Mouse (Mus musculus): ENCODE results near the gene Mrps33.

Gene Mrps33

DNA sequence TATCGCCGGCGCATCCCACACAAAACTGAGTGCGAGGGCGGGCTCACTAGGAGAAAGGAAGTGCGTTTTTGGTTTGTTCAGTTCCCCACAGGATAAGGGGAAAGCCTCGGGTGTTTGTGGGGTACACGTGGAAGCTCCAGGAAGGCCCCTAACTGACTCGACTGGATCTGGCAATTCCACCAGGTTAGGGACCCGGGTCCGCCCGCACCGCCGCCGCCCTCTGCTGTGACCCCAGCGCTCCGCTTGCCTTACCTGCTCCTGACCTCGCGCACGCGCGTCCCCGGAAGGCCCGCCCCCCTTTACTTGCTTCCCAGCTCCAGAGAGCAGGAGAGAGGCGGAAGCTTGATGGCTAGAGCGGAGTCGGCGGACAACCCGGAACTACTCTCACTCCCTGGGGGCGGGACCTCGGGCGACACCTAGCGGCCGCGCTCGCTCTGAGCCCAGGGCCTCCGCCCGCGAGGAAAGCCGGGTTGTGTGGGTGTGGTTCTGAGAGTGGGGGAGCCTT lies at the start of gene Mrps33:
Mrps33 (minus strand) TSS at position 377 of the 505 bp plus-strand sequence.
- DNase-seq (ENCODE audit: low spot score): peak; percentile 94

DNA sequence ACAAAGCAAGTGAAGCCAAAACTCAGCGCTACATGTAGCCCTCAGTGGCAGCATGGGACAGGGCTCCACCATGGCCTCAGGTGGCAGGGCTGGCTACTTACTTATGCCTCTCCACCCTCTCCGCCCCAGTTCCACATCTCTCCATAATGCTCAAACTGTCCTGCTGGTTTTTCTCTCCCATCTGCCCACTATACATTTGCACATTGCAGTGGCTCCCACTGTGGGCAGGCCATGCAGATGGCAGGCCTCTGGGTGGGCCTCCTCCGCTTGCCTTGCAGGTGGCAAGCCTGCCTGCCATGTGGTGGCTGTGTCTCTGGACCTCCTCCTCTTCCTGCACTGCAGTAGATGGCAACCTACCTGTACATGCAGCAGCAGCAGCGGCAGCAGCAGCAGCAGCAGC lies 38.9 kb upstream of the Mrps33 start:
- DNase-seq (ENCODE audit: low spot score): no peak

DNA sequence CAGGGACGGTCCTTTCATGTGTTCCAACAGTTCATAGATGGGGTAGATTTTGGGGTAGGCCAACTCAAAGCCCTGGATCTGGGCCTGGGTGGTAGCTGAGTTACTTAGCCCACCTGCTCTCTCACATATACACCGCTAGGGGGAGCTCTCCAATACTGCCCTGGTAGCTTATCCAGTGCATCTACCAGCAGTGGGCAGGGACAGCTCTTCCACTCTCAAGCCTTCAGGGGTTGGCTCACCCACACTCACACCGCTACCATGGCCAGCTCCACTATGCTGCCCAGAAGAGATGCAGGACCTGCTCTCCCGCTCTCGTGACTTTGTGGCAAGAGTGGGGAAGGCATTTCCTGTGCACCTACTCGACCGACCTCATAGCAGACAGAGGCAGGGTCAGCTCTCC lies 38.0 kb upstream of the Mrps33 start:
- no peak for DNase-seq (ENCODE audit: low spot score)

DNA sequence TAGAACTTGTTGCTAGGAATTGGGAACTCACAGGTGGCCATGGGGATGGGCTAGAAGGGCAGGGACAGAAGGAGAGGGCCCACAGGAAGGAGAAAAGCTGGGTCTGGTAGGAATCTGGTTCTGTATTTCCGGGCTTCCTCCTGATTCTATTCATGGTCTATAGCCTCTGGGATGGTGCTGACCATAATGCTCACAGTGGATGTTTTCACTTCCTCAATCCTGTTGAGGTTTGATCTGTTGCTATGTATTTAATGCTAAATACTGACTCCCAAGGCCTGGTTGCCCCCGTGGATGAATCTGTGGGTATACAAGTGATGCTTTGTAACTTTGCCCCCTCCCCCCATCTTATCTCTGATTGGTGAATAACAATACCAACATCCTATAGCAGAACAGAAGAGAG lies 36.8 kb upstream of the Mrps33 start:
- no peak for DNase-seq (ENCODE audit: low spot score)

DNA sequence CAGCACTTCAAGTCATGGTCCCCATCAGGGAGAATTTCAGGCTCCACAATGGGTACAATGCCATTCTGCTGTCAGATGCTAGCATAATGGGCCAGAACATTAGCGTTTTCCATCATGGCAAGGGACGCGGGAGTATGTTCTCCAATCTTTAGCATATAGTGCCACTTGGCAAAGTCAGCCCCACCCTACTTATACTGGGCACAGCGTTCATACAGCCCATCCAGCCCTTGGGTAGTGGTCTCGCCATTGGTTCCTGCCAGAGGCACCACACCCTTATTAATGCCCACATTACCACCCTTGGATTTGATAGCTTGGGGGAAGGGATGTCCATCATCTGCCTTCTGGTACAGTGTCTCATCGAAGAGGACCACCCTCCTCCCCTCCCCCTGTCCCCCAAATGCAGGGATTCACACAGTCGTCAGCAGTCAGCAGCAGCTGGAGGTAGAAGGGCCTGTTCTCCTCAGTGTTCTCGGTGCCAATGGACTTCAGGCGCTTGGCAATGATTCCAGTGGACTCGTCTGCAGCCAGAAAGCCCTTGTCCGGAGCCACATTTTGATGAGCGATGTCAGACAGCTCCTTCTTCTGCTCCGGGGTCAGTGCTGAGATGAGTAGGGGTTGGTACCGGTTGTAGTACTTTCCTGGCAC lies 33.0 kb upstream of the Mrps33 start:
- DNase-seq (ENCODE audit: low spot score): no peak

DNA sequence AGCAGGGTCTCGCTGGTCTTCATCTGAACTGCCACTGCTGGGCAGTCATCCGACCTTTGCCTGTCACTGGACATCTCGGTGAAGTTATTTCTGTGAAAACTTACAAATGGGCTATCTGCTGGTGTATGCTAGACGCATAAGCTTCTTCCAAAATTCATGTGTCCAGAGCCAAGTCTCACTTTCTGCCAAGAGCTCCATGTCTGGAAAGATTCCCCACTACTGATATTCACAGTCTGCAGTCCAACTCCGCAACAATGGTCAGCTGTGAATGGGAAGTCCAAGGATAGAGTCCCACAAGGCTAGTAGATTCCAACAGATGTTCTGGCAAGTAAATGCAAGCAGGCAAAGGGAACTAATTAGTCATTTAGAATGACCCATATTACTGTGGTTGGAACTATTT lies 17.9 kb upstream of the Mrps33 start:
- no peak for DNase-seq (ENCODE audit: low spot score)

DNA sequence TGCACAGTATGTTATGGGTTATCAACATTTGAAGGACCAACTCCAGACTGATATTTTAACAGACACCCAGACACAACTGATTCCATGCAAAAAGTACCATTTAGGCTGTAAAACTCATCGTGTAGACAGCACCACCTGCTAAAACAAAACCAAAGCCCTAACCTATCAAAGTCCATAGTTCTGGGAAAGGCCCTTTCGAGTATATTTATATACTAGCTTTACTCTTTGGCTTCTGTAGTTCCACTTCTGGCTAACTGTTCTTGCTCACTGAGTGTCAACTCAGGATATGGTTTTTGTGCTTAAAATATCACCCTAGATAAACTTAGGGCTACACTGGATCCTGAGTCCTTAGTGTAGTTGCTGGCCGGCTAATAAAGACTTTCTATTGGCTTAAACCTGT lies 10.5 kb upstream of the Mrps33 start:
- DNase-seq (ENCODE audit: low spot score): no peak

DNA sequence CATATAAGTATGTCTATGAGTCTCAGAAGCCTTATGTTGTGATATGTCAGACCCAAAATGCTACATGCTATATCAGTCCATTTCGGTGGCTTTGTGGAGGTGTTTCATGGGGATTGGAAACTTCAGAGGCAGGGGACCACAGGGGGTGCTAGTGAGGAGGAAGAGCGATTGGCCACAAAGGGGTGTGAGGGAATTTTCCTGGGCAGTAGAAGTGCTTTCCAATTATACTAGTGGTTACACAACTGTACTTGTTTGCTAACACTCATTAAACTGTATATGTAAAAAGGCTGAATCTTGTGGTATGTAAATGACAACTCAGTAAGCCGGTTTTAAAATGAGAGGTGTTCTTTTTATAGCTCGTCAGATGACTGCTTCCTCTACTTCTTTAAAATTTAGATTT lies 8.1 kb upstream of the Mrps33 start:
- DNase-seq (ENCODE audit: low spot score): no peak

DNA sequence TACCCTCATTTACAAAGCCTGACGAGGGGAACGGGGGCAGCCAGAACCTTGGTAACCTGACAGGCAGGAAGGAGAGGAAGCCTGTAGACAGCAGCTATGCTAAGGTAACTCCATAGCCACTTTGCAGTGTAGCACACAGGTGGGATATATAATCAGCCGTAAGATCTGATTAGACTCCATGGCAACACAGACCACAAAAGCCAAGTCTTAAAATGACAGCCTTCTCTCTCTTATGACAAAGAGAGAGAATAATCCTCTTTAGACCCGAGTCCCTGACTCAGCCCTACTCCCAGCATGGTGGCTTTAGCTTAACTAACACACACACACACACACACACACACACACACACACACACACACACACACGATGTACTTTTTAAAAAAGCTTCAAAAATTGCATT lies 2.3 kb downstream of the Mrps33 start:
- DNase-seq (ENCODE audit: low spot score): no peak

DNA sequence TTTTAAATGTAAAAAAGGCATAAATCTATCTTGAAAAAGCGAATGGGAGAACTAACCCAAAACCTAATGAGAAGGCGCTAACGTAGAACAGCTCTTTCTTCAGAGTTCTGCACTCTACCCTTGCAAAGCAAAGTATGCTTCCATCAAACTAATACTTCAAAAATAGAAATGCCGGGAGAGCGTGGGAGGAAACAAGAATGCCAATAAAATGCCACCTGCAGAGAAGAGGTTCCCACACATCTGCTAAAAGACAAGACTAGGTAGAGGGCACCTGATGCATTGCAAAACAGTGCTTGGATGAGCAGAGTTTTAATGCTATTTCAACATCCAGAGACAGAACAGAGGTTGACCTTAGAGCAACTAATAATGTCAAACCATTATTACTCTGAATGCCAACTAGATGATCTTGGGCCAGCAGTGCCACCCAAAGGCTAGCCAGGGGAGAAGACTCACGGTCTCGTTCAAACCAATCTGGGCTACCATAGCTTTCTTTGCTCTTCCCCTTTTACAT lies 3.7 kb downstream of the Mrps33 start:
- no peak for DNase-seq (ENCODE audit: low spot score)

DNA sequence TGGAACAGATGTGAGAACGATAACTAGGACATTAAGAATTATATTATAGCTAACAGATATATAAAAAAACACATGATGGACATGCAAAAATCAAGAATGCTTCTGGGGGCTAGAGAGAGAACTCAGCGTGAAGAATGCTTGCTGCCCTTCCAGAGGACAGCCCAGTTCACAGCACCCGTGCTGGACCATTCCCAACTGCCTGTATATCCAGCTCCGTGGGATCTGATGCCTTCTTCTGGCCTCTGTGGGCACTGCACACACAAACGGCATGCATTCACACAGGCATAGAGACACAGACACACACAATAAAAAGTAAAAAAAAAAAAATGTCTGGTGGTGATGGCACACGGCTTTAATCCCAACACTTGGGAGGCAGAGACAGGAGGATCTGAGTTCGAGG lies 4.5 kb downstream of the Mrps33 start:
- no peak for DNase-seq (ENCODE audit: low spot score)

DNA sequence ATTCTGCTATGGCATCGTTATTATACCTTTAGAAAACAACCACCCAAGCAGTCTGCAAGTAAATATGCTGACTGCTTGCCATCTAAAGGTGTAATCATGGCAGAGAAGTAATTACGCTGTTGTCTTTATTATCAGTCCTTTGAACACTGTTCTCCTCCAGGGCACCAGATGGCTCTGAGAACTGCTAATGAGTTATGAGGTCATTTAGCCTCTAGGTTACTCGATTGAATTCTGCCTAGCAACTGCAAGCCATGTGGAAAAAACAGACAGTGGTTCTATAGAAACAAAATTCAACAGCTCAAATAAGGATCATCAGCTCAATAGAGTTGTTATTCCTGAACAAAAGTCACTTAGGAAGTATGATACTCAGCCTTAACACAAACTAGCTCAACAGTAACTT lies 4.9 kb downstream of the Mrps33 start:
- DNase-seq (ENCODE audit: low spot score): no peak

DNA sequence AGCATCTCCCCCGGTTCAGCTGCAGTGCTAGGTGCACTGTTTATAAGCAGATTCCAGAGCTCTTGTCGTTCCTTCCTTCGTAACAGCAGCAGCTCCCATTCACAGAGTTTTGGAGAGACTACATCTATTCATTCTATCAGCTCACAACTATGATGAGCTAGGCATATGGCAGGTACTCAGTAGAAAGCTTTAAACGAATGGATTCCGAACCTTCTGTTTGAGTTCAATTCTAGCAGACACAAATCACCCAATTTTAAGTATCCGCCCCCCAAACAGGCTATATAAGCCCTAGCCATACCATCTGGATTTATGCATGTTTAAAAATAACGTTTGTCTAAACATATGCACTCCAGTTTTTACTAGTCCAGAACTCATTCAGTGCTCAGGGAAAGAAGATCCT lies 9.8 kb downstream of the Mrps33 start:
- no peak for DNase-seq (ENCODE audit: low spot score)

DNA sequence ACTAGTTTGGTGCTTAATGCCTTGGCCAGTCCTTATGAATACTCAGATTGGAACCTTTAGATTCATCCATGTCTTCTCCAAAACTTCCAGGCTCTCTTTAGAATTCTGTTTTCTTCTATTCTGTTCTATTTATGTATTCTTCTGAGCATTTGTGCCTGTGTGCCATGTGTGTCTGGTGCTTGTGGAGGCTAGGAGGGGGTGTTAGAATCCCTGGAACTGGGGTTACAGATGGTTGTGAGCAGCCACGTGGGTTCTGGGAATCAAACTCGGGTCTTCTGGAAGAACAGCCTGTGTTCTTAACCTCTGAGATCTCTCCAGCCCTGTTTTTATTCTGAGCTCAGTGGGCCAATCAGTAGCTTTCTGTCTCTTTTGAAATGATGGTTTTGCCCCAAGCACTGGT lies 13.7 kb downstream of the Mrps33 start:
- DNase-seq (ENCODE audit: low spot score): no peak

DNA sequence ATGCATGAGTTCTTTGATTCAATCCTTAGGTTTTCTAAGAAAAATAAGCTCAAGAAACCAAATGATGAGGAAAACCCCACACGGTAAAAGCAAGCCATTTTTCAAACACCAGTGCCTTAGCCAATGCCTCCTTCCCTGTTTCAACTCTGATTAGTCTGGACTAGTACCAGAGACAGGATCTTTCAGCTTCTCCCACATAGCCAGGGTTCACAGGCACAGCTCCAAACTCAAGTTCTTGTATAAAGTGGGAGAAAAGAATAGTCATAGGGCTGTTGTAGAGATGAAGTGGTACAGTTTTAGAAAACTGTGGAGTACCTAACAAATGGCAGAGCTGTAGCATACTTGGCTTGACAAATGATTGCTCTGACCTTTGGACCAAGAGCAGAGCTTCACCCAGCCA lies 14.6 kb downstream of the Mrps33 start:
- no peak for DNase-seq (ENCODE audit: low spot score)

DNA sequence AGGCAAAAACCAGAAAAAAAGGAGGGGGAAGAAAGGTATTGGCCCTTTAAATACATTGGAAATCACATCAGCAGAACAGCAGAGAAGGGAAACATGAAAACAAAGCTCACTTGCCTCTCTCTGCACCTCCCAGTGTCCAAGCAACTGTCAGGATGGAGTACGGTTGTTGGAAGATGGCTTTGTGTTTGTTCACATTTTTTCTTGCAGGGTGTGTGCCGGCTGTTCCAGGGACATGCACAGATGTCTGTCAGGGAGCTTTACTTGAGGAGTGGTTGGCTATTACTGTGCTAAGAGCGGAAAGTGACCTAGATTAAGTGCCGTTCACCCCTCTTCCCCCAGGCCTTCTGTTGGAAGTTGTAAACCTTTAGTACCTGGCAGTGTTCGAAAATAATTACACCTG lies 19.0 kb downstream of the Mrps33 start:
- DNase-seq (ENCODE audit: low spot score): no peak

DNA sequence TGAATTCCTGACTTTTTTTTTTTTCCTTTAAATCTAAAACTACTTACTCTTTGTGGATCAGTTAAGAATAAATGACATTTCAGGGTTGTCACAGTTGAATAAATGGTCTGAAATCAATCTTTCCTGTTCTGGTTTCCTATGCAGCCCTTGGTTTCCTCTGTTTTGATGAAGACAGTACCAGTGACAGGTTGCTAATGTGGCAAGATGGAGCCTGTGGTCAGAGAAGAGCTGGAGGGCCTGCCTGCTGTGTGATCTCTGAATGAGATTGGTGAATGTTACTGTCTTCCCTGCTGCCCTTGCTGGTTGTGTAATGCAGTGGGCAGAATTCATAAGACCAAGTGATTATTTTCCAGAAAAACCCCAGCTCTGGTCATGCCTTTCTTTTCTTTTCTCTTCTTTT lies 22.4 kb downstream of the Mrps33 start:
- DNase-seq (ENCODE audit: low spot score): no peak

DNA sequence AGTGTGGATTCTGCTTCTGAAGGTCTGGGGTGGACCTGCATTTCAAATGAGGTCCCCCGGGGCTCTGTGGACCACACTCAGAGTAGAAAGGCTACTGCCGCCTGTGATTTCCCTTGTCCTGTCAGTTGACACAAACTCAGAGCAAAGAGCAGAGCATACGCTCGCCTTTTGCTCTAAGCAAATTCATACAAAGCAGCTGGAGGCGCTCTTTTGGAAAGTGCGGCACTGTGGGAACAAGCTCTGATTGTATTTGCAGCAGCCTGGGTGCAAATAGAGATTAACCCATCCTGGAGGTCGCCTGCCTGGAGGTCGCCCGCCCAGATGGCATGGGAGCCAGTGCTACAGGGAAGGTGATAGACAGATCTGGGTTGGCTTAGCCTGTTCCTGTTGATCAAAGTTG lies 23.0 kb downstream of the Mrps33 start:
- no peak for DNase-seq (ENCODE audit: low spot score)

DNA sequence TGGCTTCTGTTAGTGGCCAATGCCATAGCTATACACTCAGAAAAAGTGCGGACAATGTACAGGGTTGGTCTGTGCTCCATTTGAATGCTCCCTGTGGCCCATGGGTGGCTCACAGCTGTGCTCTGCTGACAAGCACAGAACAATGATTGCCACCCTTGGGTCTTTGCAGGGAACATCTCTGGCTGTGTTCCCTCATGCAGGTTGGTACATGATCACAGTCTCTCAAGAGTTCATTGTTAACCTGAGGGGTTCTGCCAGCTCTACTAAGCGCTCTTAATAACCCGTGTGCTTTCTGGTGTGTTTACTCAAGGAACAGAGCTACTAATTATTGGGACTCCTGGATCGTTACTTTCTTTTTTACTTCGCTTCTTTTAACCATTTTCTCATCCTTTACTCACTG lies 24.8 kb downstream of the Mrps33 start:
- DNase-seq (ENCODE audit: low spot score): no peak

DNA sequence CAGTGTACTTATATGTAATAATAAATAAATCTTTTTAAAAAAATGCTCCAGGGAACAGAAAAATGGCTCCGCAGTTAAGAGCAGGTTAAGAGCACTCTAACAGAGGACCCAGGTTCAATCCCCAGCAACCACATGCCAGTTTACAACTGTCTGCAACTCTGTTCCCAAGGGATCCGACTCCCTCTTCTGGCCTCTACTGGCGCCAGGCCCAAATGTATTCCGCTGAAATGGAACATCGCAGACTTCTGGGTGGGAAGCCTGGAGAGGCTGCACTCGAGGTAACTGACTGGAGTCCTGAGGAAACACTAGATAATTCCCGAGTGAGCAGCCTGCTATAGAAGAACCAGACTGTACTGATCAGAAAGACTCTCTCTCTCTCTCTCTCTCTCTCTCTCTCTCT lies 27.3 kb downstream of the Mrps33 start:
- no peak for DNase-seq (ENCODE audit: low spot score)

DNA sequence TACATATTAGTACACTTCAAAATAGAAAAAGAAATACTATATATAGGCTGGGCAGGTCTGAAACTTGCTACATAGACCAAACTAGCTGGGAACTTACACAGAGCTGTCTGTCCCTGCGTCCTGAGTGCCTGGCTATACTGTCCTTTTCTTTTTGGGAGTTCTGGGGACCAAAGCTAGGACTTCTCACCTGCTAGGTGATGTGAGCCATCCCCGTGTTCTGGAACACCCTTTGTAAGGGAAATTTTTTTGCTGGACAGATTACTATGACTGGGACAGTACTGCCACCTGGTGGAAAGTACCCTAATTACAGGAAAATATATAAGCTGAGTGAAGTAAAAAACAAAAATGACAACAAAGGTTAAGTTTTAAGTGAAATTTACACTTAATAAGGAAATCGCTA lies 28.2 kb downstream of the Mrps33 start:
- no peak for DNase-seq (ENCODE audit: low spot score)

DNA sequence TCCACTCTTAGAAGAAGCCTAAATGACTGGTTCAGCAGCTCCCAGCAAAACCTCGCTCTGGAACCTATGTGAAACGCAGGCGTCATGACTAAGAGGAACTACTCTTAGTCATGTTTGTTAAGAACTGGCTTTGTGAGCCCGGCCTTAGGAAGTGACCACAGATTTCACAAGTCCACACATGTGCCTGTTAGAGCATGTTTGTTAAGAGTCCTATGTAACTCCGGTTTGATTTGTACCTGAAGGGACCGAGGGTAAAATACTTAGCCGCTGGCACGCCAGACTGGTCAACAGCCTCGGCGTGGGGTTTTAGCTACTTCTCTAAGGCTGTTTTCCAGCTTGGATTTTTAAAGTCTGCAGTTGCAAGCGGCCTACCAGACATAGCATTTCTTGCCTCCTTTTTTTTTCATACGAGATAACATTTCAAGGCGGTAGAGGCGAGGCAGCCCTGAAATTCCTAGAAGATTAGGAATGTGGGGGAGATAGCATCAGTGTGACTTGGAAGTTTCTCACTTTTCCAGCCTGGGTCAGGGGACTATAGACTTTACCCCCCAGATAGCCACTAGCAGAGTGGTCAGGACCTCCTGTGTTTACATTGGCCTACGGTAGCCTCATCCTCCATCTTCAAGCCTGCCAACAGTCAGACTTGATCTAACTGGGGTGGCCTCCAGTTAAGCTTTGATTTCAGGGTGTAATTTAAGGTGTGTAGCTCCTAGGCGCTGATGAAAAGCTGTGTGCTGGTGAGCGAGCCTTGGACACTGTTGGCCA lies 28.8 kb downstream of the Mrps33 start:
- no peak for DNase-seq (ENCODE audit: low spot score)

DNA sequence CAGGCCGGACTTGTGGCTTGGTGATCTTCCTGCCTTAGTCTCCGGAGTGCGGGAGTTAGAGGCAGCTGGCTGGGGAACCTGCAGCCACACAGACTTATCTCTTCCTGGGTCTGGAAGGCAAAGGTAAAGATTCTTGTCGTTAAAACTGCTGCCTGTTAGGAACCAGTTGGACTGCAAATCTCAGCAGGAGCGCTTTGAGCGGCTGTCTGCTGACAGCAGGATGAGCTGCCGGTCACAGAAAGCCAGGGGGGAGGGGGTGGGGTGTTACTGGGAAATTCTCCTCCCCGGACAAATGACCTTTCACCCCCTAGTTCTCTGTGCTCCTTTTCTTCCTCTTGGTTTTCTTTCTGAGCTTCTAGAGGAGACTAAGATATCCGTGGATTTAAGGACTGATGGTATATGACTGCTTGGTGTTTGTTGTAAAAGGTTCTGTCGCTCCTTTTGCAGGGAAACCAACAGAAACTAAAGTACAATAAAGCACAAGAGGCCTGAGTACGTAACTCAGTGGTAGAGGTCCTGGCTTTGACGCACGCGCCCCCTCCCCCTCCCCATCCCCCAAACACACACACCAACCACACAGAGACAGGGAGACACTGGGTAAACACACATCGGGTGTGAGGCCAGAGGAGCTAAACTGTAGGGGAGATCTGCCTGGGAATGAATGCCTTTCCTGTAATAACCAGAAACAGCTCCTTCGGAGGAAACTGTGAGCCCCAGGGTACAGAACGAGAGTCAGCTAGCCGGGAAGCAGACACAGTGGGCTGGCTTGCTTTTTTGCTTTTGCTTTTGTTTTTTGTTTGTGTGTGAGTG lies 29.7 kb downstream of the Mrps33 start:
- no peak for DNase-seq (ENCODE audit: low spot score)

All from ovary, postnatal 10 days (tissue).